Mouse (Mus musculus) brain, embryonic 14.5 days (tissue): ENCODE measurements around the gene Cd180.

Source experiments
- CTCF ChIP-seq: fragments of 200-500 bp; IDR thresholded peaks from 2 replicates; pipeline ENCODE4 v1.5.1; 2012; ENCODE audit warnings: inconsistent platforms, mild to moderate bottlenecking, moderate library complexity, borderline replicate concordance; ENCODE audit not compliant: insufficient read depth, insufficient read length; ENCODE audit errors: extremely low read depth
- POLR2A ChIP-seq: fragments of 200-500 bp; IDR thresholded peaks from 2 replicates; pipeline ENCODE4 v1.6.1; 2012; ENCODE audit warnings: mild to moderate bottlenecking, inconsistent platforms, borderline replicate concordance; ENCODE audit not compliant: poor library complexity, insufficient read depth, insufficient read length, severe bottlenecking; ENCODE audit errors: extremely low read depth

GRCm38 (mm10) chr13:102655071-102655570 lies 38.2 kb upstream of the Cd180 start:
- no peak for TF ChIP-seq CTCF
- no peak for TF ChIP-seq POLR2A
